Mouse (Mus musculus) G1E-ER4 (cell line): ENCODE results near the gene H2-Eb2. TPM values are rescaled to one million over a fixed set of nuclear protein-coding genes. Genes with fewer than 3 reads are reported as not detected.

Source experiments
- GATA1 ChIP-seq: IDR thresholded peaks from one replicate; pipeline ENCODE4 v1.8.0; 2012; ENCODE audit warnings: low read length, inconsistent platforms
- polyA plus RNA-seq: library from polyadenylated mRNA; stranded (reverse); fragments of >175 nt; gene quantifications from 2 replicates; pipeline ENCODE4 v1.2.3, GENCODE M21; 2012

H2-Eb2 gene
- polyA plus RNA-seq, 1 experiment, result not detected

DNA sequence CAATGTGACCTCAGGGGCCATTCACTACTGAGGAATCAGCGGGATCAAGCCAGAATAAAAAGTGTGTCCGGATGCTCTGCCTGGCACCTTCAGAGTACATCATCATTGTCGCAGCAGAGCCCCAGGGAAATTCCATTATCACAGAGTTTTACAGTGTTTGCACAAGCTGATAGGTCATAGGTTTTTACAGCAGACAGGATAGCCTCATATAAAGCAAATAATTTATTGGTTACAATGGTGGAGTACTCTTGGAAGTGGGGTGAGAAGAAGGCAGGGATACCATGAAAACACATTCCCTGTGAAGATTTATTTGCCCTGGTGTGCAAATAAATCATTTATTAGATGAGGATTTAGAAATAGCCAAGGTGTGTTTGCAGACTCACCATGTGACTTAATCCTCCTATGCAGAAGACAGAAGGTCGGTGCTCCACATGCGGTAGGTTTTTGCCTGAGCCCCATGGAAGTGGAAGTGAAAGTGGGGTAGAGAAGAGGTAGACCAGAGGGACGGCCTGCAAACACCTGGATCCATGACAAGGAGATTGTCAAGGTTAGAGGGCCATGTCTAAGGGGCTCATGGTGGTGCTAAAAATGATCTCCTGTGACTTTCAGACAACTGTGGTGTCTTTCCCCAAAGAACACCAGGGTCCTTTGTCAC lies 47.7 kb downstream of the H2-Eb2 start:
- no peak for TF ChIP-seq GATA1

DNA sequence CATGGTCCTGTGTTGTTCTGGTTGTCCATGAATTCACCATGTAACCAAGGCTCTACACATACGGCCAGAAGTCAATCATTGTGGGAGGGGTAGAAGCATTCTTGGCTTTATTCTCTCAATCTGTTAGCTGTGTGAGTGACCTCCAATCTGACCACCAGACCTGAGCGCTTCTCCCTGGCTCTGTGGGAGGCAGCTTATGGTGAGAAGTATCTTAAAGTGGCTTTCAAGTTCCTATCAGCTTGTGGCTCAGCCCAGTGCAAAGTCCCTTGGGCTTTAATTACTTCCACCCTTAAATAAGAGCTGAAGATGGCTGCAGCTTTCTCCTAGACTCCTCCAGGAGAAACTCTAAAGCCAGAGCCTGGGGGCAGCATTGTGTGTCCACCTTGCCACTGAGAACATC lies 51.4 kb downstream of the H2-Eb2 start, which contains the start of gene Btnl1:
Gene Btnl1, plus strand, starts transcription at position 286 of the 400 bp plus-strand sequence.
- TF ChIP-seq GATA1, result no peak

DNA sequence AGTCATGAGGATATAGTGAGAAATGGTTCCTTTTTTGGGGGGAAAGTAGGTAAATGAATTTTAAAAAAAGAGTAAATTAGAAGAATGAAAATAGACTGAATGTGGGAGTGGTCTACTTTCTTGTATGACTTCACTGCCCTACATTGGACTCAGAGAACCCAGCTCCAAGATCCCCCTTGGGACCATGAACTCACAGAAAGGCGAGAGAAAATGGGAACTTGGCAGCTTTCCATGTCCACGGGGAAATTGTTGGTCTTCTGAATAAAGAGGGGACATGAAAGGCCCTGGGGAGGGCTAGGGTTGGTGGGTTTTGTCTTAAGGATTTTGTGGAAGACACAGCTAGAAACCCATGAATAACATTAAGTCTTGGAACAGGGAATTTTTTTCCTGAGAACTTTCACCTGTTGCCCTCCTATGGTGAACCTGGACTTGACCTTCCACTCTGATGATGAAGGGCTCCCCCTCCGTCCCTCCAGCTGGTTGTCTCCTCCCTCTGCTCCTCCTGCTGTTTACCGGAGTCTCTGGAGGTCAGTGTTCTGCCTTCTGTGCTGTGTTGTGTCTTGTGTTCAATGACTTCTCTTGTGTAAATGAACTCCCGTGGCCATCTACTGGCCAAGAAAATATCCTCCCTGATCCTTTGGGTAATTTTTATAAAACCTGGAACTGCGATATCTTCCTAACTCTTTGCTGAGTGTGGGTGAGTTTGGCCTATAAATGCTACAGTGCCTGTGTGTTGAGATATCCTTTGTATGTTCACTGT lies 52.2 kb downstream of the H2-Eb2 start:
- no peak for TF ChIP-seq GATA1

DNA sequence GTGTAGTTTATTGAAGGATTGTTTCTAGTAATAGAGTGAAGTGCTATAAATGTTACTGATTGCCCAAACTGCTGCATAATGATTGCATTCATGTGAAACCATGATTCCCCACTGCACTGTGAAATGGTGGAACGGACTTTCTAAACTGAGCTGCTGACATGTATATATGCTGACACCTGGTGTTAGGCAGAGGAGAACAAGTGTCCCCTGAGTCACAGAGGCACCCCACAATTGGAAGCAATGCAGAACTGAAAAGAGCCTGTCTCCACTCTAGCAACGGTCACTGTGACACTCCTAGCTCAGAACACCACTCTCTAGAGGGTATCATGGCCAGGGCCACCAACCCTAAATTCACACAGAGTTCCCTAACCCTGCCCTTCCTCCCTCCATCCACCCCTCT lies 53.3 kb downstream of the H2-Eb2 start:
- TF ChIP-seq GATA1, result no peak

DNA sequence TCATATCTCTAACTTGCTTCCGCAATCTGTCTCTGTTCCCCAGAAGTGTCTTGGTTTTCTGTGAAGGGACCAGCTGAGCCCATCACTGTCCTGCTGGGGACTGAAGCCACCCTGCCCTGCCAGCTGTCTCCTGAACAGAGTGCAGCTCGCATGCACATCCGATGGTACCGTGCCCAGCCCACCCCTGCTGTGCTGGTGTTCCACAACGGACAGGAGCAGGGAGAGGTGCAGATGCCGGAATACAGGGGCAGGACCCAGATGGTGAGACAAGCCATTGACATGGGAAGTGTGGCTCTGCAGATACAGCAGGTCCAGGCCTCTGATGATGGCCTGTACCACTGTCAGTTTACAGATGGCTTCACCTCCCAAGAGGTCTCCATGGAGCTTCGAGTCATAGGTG lies 54.0 kb downstream of the H2-Eb2 start:
- TF ChIP-seq GATA1, result no peak

DNA sequence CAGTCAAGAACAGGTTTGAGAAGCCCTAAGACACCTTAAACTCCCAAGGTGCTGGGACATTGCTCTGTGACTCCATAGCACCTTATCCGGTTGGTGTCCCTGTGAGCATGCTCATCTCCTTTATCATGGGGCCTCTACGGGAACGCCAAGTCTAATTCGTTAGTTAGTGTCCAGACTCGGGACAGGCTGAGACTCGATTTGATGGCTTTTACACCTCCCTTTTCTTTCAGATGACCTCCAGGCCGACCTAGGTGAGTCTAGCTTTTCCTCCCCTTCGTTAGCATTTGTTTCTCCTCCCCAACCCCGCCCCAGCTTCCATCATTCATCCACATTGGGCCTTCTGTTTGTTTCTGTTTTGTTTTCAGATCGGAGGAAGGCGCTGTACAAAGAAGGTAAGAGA lies 56.4 kb downstream of the H2-Eb2 start:
- TF ChIP-seq GATA1, result no peak

DNA sequence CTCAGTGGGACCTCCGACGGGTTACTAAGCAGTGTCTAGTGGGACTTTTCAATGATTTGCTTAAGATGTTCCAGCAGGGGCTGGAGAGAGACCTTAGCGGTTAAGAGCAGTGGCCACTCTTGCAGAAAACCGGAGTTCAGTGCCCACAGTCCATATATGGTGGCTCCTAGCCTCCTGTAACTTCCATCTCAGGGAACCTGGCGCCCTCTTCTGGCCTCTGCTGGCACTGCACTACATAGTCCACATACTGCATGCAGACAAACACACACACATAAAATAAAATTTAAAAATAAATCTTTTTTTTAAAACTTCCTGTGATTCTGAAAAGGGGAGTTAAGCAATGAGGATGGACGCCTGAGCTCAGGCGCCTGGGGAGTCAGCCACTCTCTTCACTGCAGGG lies 57.7 kb downstream of the H2-Eb2 start:
- TF ChIP-seq GATA1, result no peak

DNA sequence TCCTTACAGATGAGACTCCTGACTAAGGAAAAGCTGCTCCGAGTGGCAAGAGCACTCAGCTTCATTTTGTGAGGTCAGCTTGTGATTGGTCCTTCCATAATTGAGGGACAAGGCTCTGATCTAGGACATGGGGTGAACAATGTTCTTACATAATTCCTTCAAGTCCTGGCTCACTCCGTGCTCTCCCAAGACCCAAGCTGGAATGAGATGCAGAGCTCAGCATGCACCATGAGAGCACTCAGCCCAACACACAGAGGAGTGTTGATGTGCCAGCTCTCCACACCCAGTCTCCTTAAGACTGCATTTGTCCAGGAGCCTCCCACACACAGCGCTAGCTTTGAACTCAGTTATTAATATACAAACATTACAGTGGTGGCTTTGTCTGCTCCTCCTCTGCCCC lies 59.2 kb downstream of the H2-Eb2 start:
- no peak for TF ChIP-seq GATA1

DNA sequence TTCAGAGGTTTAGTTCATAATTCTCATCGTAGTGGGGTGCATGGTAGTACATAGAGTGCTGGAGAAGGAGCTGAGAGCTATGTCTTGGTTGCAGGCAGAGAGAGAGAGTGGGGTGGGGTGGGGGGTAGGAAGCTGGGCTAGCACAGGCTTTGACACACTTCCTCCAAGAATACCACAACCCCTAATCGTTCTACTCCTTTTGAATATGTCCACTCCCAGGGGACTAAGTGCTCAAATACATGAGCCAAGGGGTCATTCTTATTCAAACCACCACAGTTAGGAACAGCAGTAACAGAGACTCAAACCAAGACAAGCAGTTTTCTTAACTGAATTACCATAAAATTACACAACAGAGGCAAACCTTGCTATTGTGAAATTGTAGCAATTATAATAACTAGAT lies 61.2 kb downstream of the H2-Eb2 start:
- no peak for TF ChIP-seq GATA1

DNA sequence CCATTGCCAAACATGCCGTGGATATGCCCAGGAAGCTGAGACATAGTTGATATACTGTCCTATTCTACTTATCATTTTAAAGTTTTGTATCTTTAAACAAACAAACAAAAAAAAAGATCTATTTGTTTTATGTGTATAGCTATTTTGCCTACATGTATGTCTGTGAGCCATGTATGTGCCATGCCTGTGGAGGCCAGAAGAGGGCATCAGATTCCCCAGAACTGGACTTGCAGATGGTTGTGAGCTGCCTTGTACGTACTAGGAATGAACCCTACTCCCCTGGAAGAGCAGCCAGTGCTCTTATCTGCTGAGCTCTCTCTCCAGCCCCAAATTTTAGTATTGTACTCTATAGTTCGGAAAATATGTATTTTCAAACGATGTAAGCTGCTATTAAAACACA lies 63.0 kb downstream of the H2-Eb2 start:
- no peak for TF ChIP-seq GATA1

Other genes starting within 250 kb of the H2-Eb2 start
- not detected in 2 replicates for gene H2-Oa, start 233.3 kb upstream of the H2-Eb2 start, polyA plus RNA-seq
- 2.0 and 2.6 TPM in 2 replicates for gene H2-DMa, start 206.1 kb upstream of the H2-Eb2 start, polyA plus RNA-seq
- 215 and 310 TPM in 2 replicates for gene Brd2, start 203.0 kb upstream of the H2-Eb2 start, polyA plus RNA-seq
- not detected in 2 replicates for gene H2-DMb2, start 182.4 kb upstream of the H2-Eb2 start, polyA plus RNA-seq
- gene H2-DMb1, start 172.6 kb upstream of the H2-Eb2 start, polyA plus RNA-seq, result 0.10 TPM in 1 of 2 replicates, not detected in the other
- gene Tap1, start 138.1 kb upstream of the H2-Eb2 start, polyA plus RNA-seq, result 1.1 and 1.4 TPM in 2 replicates
- gene Psmb9, start 137.9 kb upstream of the H2-Eb2 start, polyA plus RNA-seq, result 0.27 and 0.33 TPM in 2 replicates
- not detected in 2 replicates for gene Psmb8, start 127.9 kb upstream of the H2-Eb2 start, polyA plus RNA-seq
- 37.0 and 46.3 TPM in 2 replicates for gene Tap2, start 122.1 kb upstream of the H2-Eb2 start, polyA plus RNA-seq
- gene H2-Ob, start 86.8 kb upstream of the H2-Eb2 start, polyA plus RNA-seq, result not detected in 2 replicates
- gene H2-Ab1, start 68.0 kb upstream of the H2-Eb2 start, polyA plus RNA-seq, result not detected in 2 replicates
- gene H2-Aa, start 37.8 kb upstream of the H2-Eb2 start, polyA plus RNA-seq, result not detected in 2 replicates
- not detected in 2 replicates for gene H2-Eb1, start 19.8 kb upstream of the H2-Eb2 start, polyA plus RNA-seq
- not detected in 2 replicates for gene Btnl2, start 29.2 kb downstream of the H2-Eb2 start, polyA plus RNA-seq
- not detected in 2 replicates for gene Btnl1, start 51.5 kb downstream of the H2-Eb2 start, polyA plus RNA-seq
- gene BC051142, start 73.2 kb downstream of the H2-Eb2 start, polyA plus RNA-seq, result not detected in 2 replicates
- not detected in 2 replicates for gene Btnl4, start 151.7 kb downstream of the H2-Eb2 start, polyA plus RNA-seq
- gene Btnl6, start 191.7 kb downstream of the H2-Eb2 start, polyA plus RNA-seq, result not detected in 2 replicates
- gene Notch4, start 238.6 kb downstream of the H2-Eb2 start, polyA plus RNA-seq, result 0.78 and 0.90 TPM in 2 replicates